21 mouse cellular contexts compared by ENCODE assay signal in the genomic region with DNA sequence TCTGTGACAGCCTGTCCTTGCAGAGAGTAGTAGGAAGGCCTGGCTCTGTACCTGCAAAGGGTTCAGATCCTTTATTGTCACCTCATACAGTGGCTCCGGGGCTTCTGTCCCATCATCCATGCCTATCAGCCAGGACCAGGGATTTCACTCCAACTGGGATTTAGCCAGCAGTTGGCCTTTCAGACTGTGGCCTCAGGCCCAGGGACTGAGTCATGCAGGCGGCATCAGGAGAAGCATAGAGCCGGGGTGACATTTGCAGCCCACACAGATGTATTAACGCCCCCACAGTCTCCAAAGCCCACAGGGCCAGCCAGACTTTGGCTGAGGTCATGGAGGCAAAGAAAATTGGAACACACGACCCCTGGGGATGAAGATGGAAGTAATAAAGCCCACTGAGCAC.
DNase-seq lines count a peak whose midpoint lies in the region; ATAC-seq lines count a peak whose summit lies in the region.
"Had no signal": no experiment of that assay in that cellular context is flagged by ENCODE, and none has a peak within 500 bp of the region (broad histone marks: within the 10 kb centered on the region; RNA-seq: fewer than 3 reads in every experiment).

No protein-coding gene starts in this region.

- 76% methylated on average over 5 of the region's 5 CpGs for WGBS in heart, embryonic 11.5 days (ENCODE audit: insufficient replicate concordance)
- 81% methylated on average over 5 of the region's 5 CpGs for WGBS in hindbrain, embryonic 10.5 days

- H3K27ac ChIP-seq in heart, embryonic 11.5 days (ENCODE audit: low read depth, low read length), result no peak overlapping the region
- no peak overlapping the region for H3K27ac ChIP-seq in hindbrain, embryonic 10.5 days
- H3K27ac ChIP-seq: heart, embryonic 10.5 days; hindbrain, embryonic 15.5 days; left cerebral cortex, adult 2 months; limb, embryonic 12.5 days; midbrain, embryonic 12.5 days had no signal

- ATAC-seq in heart, embryonic 11.5 days (replicated peaks; ENCODE audit: insufficient number of reproducible peaks, low FRiP score, low TSS enrichment), result no peak
- ATAC-seq: forebrain, embryonic 16.5 days had no signal

- DNase-seq in heart, postnatal 10 days, result peak; percentile 4 to 6
- DNase-seq in adrenal gland, adult 2 months, result peak; percentile 76
- peak; percentile 64 for DNase-seq in adrenal gland, postnatal 14 days
- peak; percentile 39 to 40 for DNase-seq in cerebellum, postnatal 14 days
- no peak for DNase-seq in hindbrain, embryonic 10.5 days (ENCODE audit: low spot score)
- DNase-seq in adipocyte (ENCODE audit: low spot score), result no peak
- DNase-seq: gastrocnemius, postnatal 25 days; kidney, adult 11 months; kidney, postnatal 25 days; lung, postnatal 36 days; retina, postnatal 1 day; right cerebral cortex, postnatal 4 days; thymus, postnatal 36 days had no signal

- intact Hi-C loops in heart, postnatal 10 days (cut with DNase I), result no loop called here

- H3K27me3 ChIP-seq in heart, embryonic 11.5 days (ENCODE audit: control insufficient read depth, insufficient read depth, low read length), result no peaks in the 10 kb centered on the region
- no peaks in the 10 kb centered on the region for H3K27me3 ChIP-seq in hindbrain, embryonic 10.5 days (ENCODE audit: insufficient read depth, poor library complexity, severe bottlenecking)
- H3K27me3 ChIP-seq: hindbrain, embryonic 15.5 days; limb, embryonic 12.5 days; midbrain, embryonic 12.5 days had no signal

- no peak overlapping the region for H3K9ac ChIP-seq in heart, embryonic 11.5 days (ENCODE audit: low read depth, low read length)
- H3K9ac ChIP-seq: hindbrain, embryonic 15.5 days; limb, embryonic 12.5 days; midbrain, embryonic 12.5 days had no signal

- H3K4me3 ChIP-seq in heart, embryonic 11.5 days (ENCODE audit: low read depth, low read length), result no peak overlapping the region
- no peak overlapping the region for H3K4me3 ChIP-seq in hindbrain, embryonic 10.5 days
- H3K4me3 ChIP-seq: erythroblast, embryonic 14.5 days; heart, embryonic 10.5 days; hindbrain, embryonic 15.5 days; left cerebral cortex, adult 2 months; limb, embryonic 12.5 days; midbrain, embryonic 12.5 days had no signal

- H3K9me3 ChIP-seq in heart, embryonic 11.5 days (replicated peaks; ENCODE audit: control insufficient read depth, low read length), result no peaks in the 10 kb centered on the region
- H3K9me3 ChIP-seq in hindbrain, embryonic 10.5 days, result 0 out of 2 replicates have a peak, but pooled peaks cover 5% of the 10 kb centered on the region
- H3K9me3 ChIP-seq: hindbrain, embryonic 15.5 days; midbrain, embryonic 12.5 days had no signal

- no peaks in the 10 kb centered on the region for H3K4me1 ChIP-seq in heart, embryonic 11.5 days (ENCODE audit: control insufficient read depth, insufficient read depth, low read length)
- no peaks in the 10 kb centered on the region for H3K4me1 ChIP-seq in hindbrain, embryonic 10.5 days (replicated peaks)
- H3K4me1 ChIP-seq: heart, embryonic 10.5 days; hindbrain, embryonic 15.5 days; limb, embryonic 12.5 days; midbrain, embryonic 12.5 days had no signal

- H3K4me2 ChIP-seq in heart, embryonic 11.5 days, result no peak overlapping the region
- H3K4me2 ChIP-seq: hindbrain, embryonic 15.5 days; limb, embryonic 12.5 days; midbrain, embryonic 12.5 days had no signal

- no peaks in the 10 kb centered on the region for H3K36me3 ChIP-seq in heart, embryonic 11.5 days (ENCODE audit: control insufficient read depth, insufficient read depth, low read length)
- H3K36me3 ChIP-seq in hindbrain, embryonic 10.5 days, result no peaks in the 10 kb centered on the region
- H3K36me3 ChIP-seq: heart, embryonic 10.5 days; hindbrain, embryonic 15.5 days; limb, embryonic 12.5 days; midbrain, embryonic 12.5 days had no signal

Comparison
In these comparisons a context has a peak if more than half of its experiments do, and no peak if none do; other contexts are left out.
1. DNase-seq: peak in heart, postnatal 10 days (2 of 2), adrenal gland, adult 2 months (single experiment), adrenal gland, postnatal 14 days (single experiment) and cerebellum, postnatal 14 days (2 of 2); none in hindbrain, embryonic 10.5 days (single experiment) and adipocyte (single experiment).